Comparison of ENCODE assay signal across 8 mouse cellular contexts in the genomic region with DNA sequence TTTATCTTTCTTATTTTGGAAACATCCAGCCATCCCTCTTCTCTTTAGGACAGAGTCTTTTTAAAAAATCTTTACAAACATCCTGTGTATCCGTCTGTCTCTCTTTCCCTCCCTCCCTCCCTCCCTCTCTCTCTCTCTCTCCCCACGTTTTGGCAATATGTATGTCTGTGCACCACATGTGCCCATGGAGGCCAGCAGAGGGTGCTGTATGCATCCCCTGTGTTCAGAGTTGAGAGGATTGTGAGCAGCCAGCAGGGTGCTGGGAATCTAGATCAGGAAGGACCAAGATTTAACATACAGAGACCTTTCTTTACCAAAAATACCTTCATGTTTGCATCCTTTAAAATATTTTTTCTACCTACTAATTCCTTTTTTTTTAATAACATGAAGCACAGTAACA. TPM values are rescaled to one million over a fixed set of nuclear protein-coding genes. Genes with fewer than 3 reads are reported as not detected.
DNase-seq lines count a peak whose midpoint lies in the region; ATAC-seq and TF ChIP-seq lines count a peak whose summit lies in the region.

No protein-coding gene starts in this region.

- TF ChIP-seq POLR2A in brain, embryonic 14.5 days (IDR thresholded peaks at IDR 0.05; ENCODE audit: borderline replicate concordance, extremely low read depth, insufficient read depth, insufficient read length, poor library complexity, severe bottlenecking) = no peak

- peak overlapping the region; percentile 72 for H3K4me2 ChIP-seq in hindbrain, embryonic 14.5 days (replicated peaks)
- peak overlapping the region; percentile 87 for H3K4me2 ChIP-seq in liver, embryonic 13.5 days

- peak overlapping the region; percentile 86 for H3K4me3 ChIP-seq in forebrain, embryonic 10.5 days
- H3K4me3 ChIP-seq in hindbrain, embryonic 14.5 days (replicated peaks; ENCODE audit: low read length) = peak overlapping the region; percentile 67; the same call in 1 of the 2 replicates
- peak overlapping the region; percentile 76 for H3K4me3 ChIP-seq in liver, embryonic 13.5 days (replicated peaks)

- peaks cover 34% of the 10 kb centered on the region for H3K4me1 ChIP-seq in forebrain, embryonic 10.5 days
- peaks cover 11% of the 10 kb centered on the region for H3K4me1 ChIP-seq in hindbrain, embryonic 14.5 days (replicated peaks; ENCODE audit: control insufficient read depth, insufficient read depth, low read length)
- peaks cover 36% of the 10 kb centered on the region for H3K4me1 ChIP-seq in liver, embryonic 13.5 days (replicated peaks)

- no peak overlapping the region for H3K27ac ChIP-seq in forebrain, embryonic 10.5 days
- H3K27ac ChIP-seq in hindbrain, embryonic 14.5 days = no peak overlapping the region
- H3K27ac ChIP-seq in liver, embryonic 13.5 days = no peak overlapping the region

- WGBS in forebrain, embryonic 10.5 days = 16% methylated on average over 2 of the region's 2 CpGs
- 11% methylated on average over 2 of the region's 2 CpGs for WGBS in hindbrain, embryonic 14.5 days
- 10% methylated on average over 2 of the region's 2 CpGs for WGBS in liver, embryonic 13.5 days (ENCODE audit: insufficient replicate concordance)

- peaks cover 17% of the 10 kb centered on the region for H3K36me3 ChIP-seq in forebrain, embryonic 10.5 days (replicated peaks)
- no peaks in the 10 kb centered on the region for H3K36me3 ChIP-seq in hindbrain, embryonic 14.5 days (replicated peaks; ENCODE audit: control insufficient read depth, insufficient read depth)
- peaks cover 11% of the 10 kb centered on the region; the same call in 1 of the 2 replicates for H3K36me3 ChIP-seq in liver, embryonic 13.5 days

- no peaks in the 10 kb centered on the region for H3K27me3 ChIP-seq in forebrain, embryonic 10.5 days (ENCODE audit: poor library complexity, severe bottlenecking)
- no peaks in the 10 kb centered on the region for H3K27me3 ChIP-seq in hindbrain, embryonic 14.5 days (ENCODE audit: control insufficient read depth, insufficient read depth, low read length)
- H3K27me3 ChIP-seq in liver, embryonic 13.5 days = no peaks in the 10 kb centered on the region

- peak; percentile 64; the same call in 1 of the 2 replicates for TF ChIP-seq CTCF in brain, embryonic 14.5 days (IDR thresholded peaks at IDR 0.05; ENCODE audit: borderline replicate concordance, extremely low read depth, insufficient read depth, insufficient read length)

- H3K9me3 ChIP-seq in forebrain, embryonic 10.5 days = no peaks in the 10 kb centered on the region
- no peaks in the 10 kb centered on the region for H3K9me3 ChIP-seq in hindbrain, embryonic 14.5 days (ENCODE audit: control insufficient read depth, low read length)
- H3K9me3 ChIP-seq in liver, embryonic 13.5 days (replicated peaks) = no peaks in the 10 kb centered on the region

- no peak for ATAC-seq in hindbrain, embryonic 14.5 days (ENCODE audit: low FRiP score)
- peak; percentile 46; the same call in 1 of the 2 replicates for ATAC-seq in liver, embryonic 13.5 days (ENCODE audit: low read depth)

- DNase-seq in ovary, postnatal 14 days (ENCODE audit: low spot score) = peak; percentile 15
- no peak for DNase-seq in ovary, adult 18-20 months (ENCODE audit: low spot score)
- DNase-seq in brain, embryonic 14.5 days (ENCODE audit: low read depth) = peak; percentile 80
- DNase-seq in forebrain, embryonic 10.5 days (ENCODE audit: extremely low spot score, low spot score) = peak; percentile 30
- DNase-seq in hindbrain, embryonic 14.5 days (ENCODE audit: low spot score) = no peak
- peak; percentile 53 for DNase-seq in liver, embryonic 13.5 days
- DNase-seq in neural tube, embryonic 10.5 days (ENCODE audit: extremely low spot score, low spot score) = peak; percentile 37
- DNase-seq in thymus, postnatal 14 days = peak; percentile 72

- no peak overlapping the region for H3K9ac ChIP-seq in hindbrain, embryonic 14.5 days
- no peak overlapping the region for H3K9ac ChIP-seq in liver, embryonic 13.5 days

RNA-seq across cellular contexts. Expression of gene Cops3, which starts 7.5 kb away (rescaled TPM):
- polyA plus RNA-seq in brain, embryonic 14.5 days (2012; rRNA removed) = 57.3 and 75.3 TPM in 2 replicates
- 256 and 258 TPM in 2 replicates for polyA plus RNA-seq in forebrain, embryonic 10.5 days (2016; fragmentation: Nextera tagmentation; extraction: Ambion mirVana)
- 198 and 199 TPM in 2 replicates for polyA plus RNA-seq in hindbrain, embryonic 14.5 days (2014; fragmentation: Nextera tagmentation; extraction: Ambion mirVana)
- polyA plus RNA-seq in liver, embryonic 13.5 days (2015; fragmentation: Nextera tagmentation; extraction: Ambion mirVana) = 127 and 141 TPM in 2 replicates

RNA-seq across cellular contexts. Expression of gene Nt5m, which starts 7.9 kb away (rescaled TPM):
- 57.5 and 63.4 TPM in 2 replicates for polyA plus RNA-seq in brain, embryonic 14.5 days (2012; rRNA removed)
- 33.6 and 38.8 TPM in 2 replicates for polyA plus RNA-seq in forebrain, embryonic 10.5 days (2016; fragmentation: Nextera tagmentation; extraction: Ambion mirVana)
- 70.0 and 70.1 TPM in 2 replicates for polyA plus RNA-seq in hindbrain, embryonic 14.5 days (2014; fragmentation: Nextera tagmentation; extraction: Ambion mirVana)
- polyA plus RNA-seq in liver, embryonic 13.5 days (2015; fragmentation: Nextera tagmentation; extraction: Ambion mirVana) = 13.6 and 14.4 TPM in 2 replicates

RNA-seq across cellular contexts. Expression of gene Flcn, which starts 37.3 kb away (rescaled TPM):
- polyA plus RNA-seq in brain, embryonic 14.5 days (2012; rRNA removed) = 46.1 and 58.8 TPM in 2 replicates
- 30.9 and 35.4 TPM in 2 replicates for polyA plus RNA-seq in forebrain, embryonic 10.5 days (2016; fragmentation: Nextera tagmentation; extraction: Ambion mirVana)
- polyA plus RNA-seq in hindbrain, embryonic 14.5 days (2014; fragmentation: Nextera tagmentation; extraction: Ambion mirVana) = 35.9 and 39.7 TPM in 2 replicates
- polyA plus RNA-seq in liver, embryonic 13.5 days (2015; fragmentation: Nextera tagmentation; extraction: Ambion mirVana) = 14.0 and 15.6 TPM in 2 replicates

RNA-seq across cellular contexts. Expression of gene Pld6, which starts 59.7 kb away (rescaled TPM):
- 4.3 and 6.1 TPM in 2 replicates for polyA plus RNA-seq in brain, embryonic 14.5 days (2012; rRNA removed)
- 3.8 TPM in 2 replicates for polyA plus RNA-seq in forebrain, embryonic 10.5 days (2016; fragmentation: Nextera tagmentation; extraction: Ambion mirVana)
- polyA plus RNA-seq in hindbrain, embryonic 14.5 days (2014; fragmentation: Nextera tagmentation; extraction: Ambion mirVana) = 4.3 and 5.2 TPM in 2 replicates
- 2.8 TPM in 2 replicates for polyA plus RNA-seq in liver, embryonic 13.5 days (2015; fragmentation: Nextera tagmentation; extraction: Ambion mirVana)

Comparison
In these comparisons a context has a peak if more than half of its experiments do, and no peak if none do; other contexts are left out.
1. DNase-seq: peak in ovary, postnatal 14 days (single experiment), brain, embryonic 14.5 days (single experiment), forebrain, embryonic 10.5 days (single experiment), liver, embryonic 13.5 days (single experiment), neural tube, embryonic 10.5 days (single experiment) and thymus, postnatal 14 days (single experiment); none in ovary, adult 18-20 months (single experiment) and hindbrain, embryonic 14.5 days (single experiment).
2. Peak in every context shown above with its lines, with median percentiles within 50 percentile points of each other: H3K4me3 ChIP-seq.